Mouse (Mus musculus) heart, postnatal 0 days (tissue): ENCODE data around the gene Usp5. TPM values are rescaled to one million over a fixed set of nuclear protein-coding genes. Genes with fewer than 3 reads are reported as not detected.
A peak's percentile ranks its signal among the peaks of the same experiment; 100 is the strongest.

ENCODE experiments used
- ATAC-seq: fragments of 200-750 bp; cut with Nextera tagmentation; 2 replicates; pipeline ENCODE4 v1.8.0; 2017; ENCODE audit warnings: low read depth, moderate number of reproducible peaks, moderate library complexity; ENCODE audit not compliant: insufficient read depth
- DNase-seq: peaks from one replicate; pipeline ENCODE4 v3.0.0-alpha.2; 2016; ENCODE audit warnings: low spot score
- H3K27ac ChIP-seq: fragments of 300-500 bp; sonication (generic); 2 replicates; pipeline ENCODE4 v1.5.1; 2014; ENCODE audit warnings: low read depth, mild to moderate bottlenecking
- H3K27me3 ChIP-seq: fragments of 300-500 bp; sonication (generic); 2 replicates; pipeline ENCODE4 v1.6.1; 2014; ENCODE audit warnings: low read length, mixed read lengths; ENCODE audit not compliant: control insufficient read depth, insufficient read depth
- H3K36me3 ChIP-seq: fragments of 300-500 bp; sonication (generic); replicated peaks from 2 replicates; pipeline ENCODE4 v1.6.1; 2014; ENCODE audit warnings: low read length, mixed read lengths; ENCODE audit not compliant: control insufficient read depth, insufficient read depth
- H3K4me1 ChIP-seq: fragments of 300-500 bp; sonication (generic); 2 replicates; pipeline ENCODE4 v1.6.1; 2014; ENCODE audit warnings: antibody characterized with exemption; ENCODE audit not compliant: control insufficient read depth, insufficient read depth
- H3K4me2 ChIP-seq: fragments of 300-500 bp; sonication (generic); 2 replicates; pipeline ENCODE4 v1.6.1; 2014; ENCODE audit warnings: low read depth, mild to moderate bottlenecking, low read length, moderate library complexity
- H3K4me3 ChIP-seq: fragments of 300-500 bp; sonication (generic); 2 replicates; pipeline ENCODE4 v1.5.1; 2014; ENCODE audit warnings: low read depth, low read length
- H3K9ac ChIP-seq: fragments of 300-500 bp; sonication (generic); replicated peaks from 2 replicates; pipeline ENCODE4 v1.6.1; 2014; ENCODE audit warnings: low read depth, low read length, mixed read lengths
- H3K9me3 ChIP-seq: fragments of 300-500 bp; sonication (generic); replicated peaks from 2 replicates; pipeline ENCODE4 v1.6.1; 2016; ENCODE audit warnings: low read length; ENCODE audit not compliant: control insufficient read depth
- CTCF ChIP-seq: IDR thresholded peaks from 2 replicates; pipeline ENCODE4 v1.5.1; 2016; ENCODE audit warnings: antibody characterized with exemption, control low read depth, low read depth
- EP300 ChIP-seq: IDR thresholded peaks from 2 replicates; pipeline ENCODE4 v1.6.1; 2016; ENCODE audit warnings: antibody characterized with exemption, low read depth
- WGBS: fragments of 180-500 bp; shearing (Covaris S2); extraction: QIAGEN DNeasy Blood & Tissue Kit; methylation state at CpG from one replicate; pipeline ENCODE4 v1.1.7; 2014; 5-methylcytosine and 5-hydroxymethylcytosine counted together
- polyA plus RNA-seq: library from polyadenylated mRNA; unstranded; fragments of >200 nt; fragmentation: Nextera tagmentation; extraction: Ambion mirVana; gene quantifications from 2 replicates; pipeline ENCODE4 v1.2.1, GENCODE M21; 2015
- total RNA-seq: library from RNA; depleted of rRNA; stranded (reverse); fragments of >200 nt; gene quantifications from 2 replicates; pipeline ENCODE4 v1.2.3, GENCODE M21; 2014; ENCODE audit warnings: low replicate concordance; rRNA removed

Gene Usp5
- total RNA-seq (92.2 and 126 TPM in 2 replicates), polyA plus RNA-seq (66.4 and 73.5 TPM in 2 replicates)

DNA sequence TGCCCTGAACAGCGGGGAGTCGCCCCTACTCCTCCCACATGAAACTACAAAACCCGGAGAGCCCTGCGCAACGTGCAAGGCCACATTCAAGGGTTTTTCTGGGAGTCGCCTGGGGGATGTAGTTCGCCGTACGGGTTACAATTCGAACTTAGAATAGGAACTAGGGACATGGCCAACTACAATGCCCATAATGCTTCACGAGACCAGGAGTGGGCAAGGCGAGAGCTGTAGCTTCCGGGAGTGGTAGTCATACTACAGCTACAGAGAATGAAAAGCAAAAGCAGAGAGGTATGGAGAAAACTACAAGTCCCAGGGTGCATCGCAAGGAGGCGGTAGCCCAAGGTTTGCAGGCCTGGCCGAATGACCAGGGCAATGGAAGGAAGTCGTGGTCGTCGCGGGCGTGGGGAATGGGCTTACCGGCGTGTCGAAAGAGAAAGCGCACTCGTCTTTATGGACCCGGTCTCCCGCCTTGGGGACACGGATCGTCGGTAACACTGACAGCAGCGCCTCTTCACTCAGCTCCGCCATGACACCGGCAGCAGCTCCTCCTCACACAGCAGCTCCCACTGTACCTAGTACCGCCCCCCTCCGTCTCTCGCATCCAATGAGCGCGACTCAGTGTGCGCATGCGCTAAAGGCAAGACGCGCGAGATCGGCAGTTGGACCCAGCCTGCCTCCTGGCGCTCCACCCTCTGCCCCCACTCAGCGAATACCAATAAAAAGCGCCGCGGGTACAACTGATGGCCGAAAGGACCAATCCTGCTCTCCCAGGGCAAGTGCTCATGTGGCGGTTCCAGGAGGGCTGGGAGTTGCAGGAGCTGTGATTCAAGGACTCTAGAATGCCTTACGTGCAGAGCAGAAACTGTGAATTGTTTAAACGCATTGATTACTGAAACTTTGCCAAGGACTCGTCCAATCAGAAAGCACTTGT, at the start of gene Usp5, which contains the start of gene Cdca3:
Gene Usp5, minus strand, starts transcription at position 617 of the 931 bp plus-strand sequence.
Gene Cdca3, plus strand, starts transcription at position 680 of the 931 bp plus-strand sequence.
- Histone ChIP-seq H3K27me3 (no peaks in the 10 kb centered on the region), H3K36me3 (peaks cover 45% of the 10 kb centered on the region), H3K4me2 (peak within 1 kb of the TSS; percentile 92), H3K4me1 (peaks cover 18% of the 10 kb centered on the region), H3K9ac (peak within 1 kb of the TSS; percentile 73), H3K27ac (peak within 1 kb of the TSS; percentile 96), H3K9me3 (no peaks in the 10 kb centered on the region), H3K4me3 (peak within 1 kb of the TSS; percentile 72)
- ATAC-seq (peak; percentile 92), DNase-seq (peak; percentile 100)
- WGBS: under 1% methylated on average over 55 of the region's 55 CpGs
- 0 out of 2 replicates have a peak, but pooled peaks have one; percentile 17 for TF ChIP-seq EP300
- TF ChIP-seq CTCF: peak; percentile 1; the same call in 1 of the 2 replicates

- Histone ChIP-seq H3K4me2 (no peak overlapping the region), H3K27ac (no peak overlapping the region), H3K4me3 (no peak overlapping the region), H3K27me3 (no peaks in the 10 kb centered on the region), H3K36me3 (no peaks in the 10 kb centered on the region), H3K4me1 (no peaks in the 10 kb centered on the region), H3K9me3 (no peaks in the 10 kb centered on the region), H3K9ac (no peak overlapping the region)
- DNase-seq: no peak
- no peak for ATAC-seq
- WGBS: 26% methylated on average over 2 of the region's 3 CpGs
- TF ChIP-seq EP300: no peak
- TF ChIP-seq CTCF: no peak
Observed at GRCm38 (mm10) chr6:124874348-124874747, 45.1 kb upstream of the Usp5 start.

DNA sequence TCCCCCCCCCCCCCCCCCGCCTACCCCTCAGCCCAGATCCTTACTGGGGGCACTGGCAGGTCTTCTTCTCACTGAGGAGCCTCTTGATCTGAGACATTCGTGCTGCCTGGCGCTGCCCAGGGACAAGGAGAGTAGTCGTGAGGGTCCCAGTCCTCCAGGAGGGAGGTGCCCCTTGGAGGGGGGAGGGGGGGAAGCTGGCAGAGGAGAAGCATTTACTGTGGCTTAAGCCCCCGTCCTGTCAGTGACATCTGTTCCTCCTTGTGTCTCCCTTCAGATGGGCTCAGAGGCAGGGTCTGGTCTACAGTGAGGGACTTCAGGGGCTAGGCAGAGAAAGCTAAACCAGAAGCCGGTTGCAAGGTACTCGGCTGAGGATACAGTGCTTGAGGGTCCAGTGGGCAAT, 37.3 kb upstream of the Usp5 start:
- Histone ChIP-seq H3K27ac (no peak overlapping the region), H3K4me1 (peaks cover 11% of the 10 kb centered on the region; the same call in 1 of the 2 replicates), H3K9ac (no peak overlapping the region), H3K36me3 (no peaks in the 10 kb centered on the region), H3K27me3 (peaks cover 12% of the 10 kb centered on the region; the same call in 1 of the 2 replicates), H3K4me3 (no peak overlapping the region), H3K4me2 (no peak overlapping the region), H3K9me3 (no peaks in the 10 kb centered on the region)
- WGBS: 65% methylated on average over 6 of the region's 7 CpGs
- DNase-seq: no peak
- no peak for TF ChIP-seq CTCF
- TF ChIP-seq EP300: no peak
- no peak for ATAC-seq

- Histone ChIP-seq H3K4me1 (peaks cover 11% of the 10 kb centered on the region; the same call in 1 of the 2 replicates), H3K27ac (no peak overlapping the region), H3K9ac (no peak overlapping the region), H3K9me3 (no peaks in the 10 kb centered on the region), H3K4me3 (no peak overlapping the region), H3K27me3 (peaks cover 13% of the 10 kb centered on the region; the same call in 1 of the 2 replicates), H3K4me2 (no peak overlapping the region), H3K36me3 (no peaks in the 10 kb centered on the region)
- DNase-seq: no peak
- ATAC-seq: no peak
- TF ChIP-seq EP300 (no peak), CTCF (no peak)
- WGBS: 73% methylated on average over 18 of the region's 18 CpGs
Observed at GRCm38 (mm10) chr6:124865766-124866362, 36.6 kb upstream of the Usp5 start.

GRCm38 (mm10) chr6:124863658-124864298, 34.5 kb upstream of the Usp5 start, which contains the start of gene Gpr162:
Gene Gpr162 (minus strand): TSS chr6:124863983.
- Histone ChIP-seq H3K4me3 (peak within 1 kb of the TSS; percentile 49), H3K27ac (peak within 1 kb of the TSS; percentile 61; the same call in 1 of the 2 replicates), H3K4me2 (peak within 1 kb of the TSS; percentile 97), H3K36me3 (no peaks in the 10 kb centered on the region), H3K9me3 (no peaks in the 10 kb centered on the region), H3K4me1 (peaks cover 11% of the 10 kb centered on the region; the same call in 1 of the 2 replicates), H3K9ac (peak within 1 kb of the TSS; percentile 54), H3K27me3 (peaks cover 22% of the 10 kb centered on the region)
- TF ChIP-seq CTCF (no peak), EP300 (no peak)
- 2% methylated on average over 30 of the region's 43 CpGs for WGBS
- peak; percentile 58 for DNase-seq
- peak; percentile 49 for ATAC-seq
